Mouse (Mus musculus) embryo, embryonic 9.5 days (tissue): Measurements from ENCODE around the gene Emc3.

Source experiments
- DNase-seq: peaks from one replicate; pipeline ENCODE4 v3.0.0-alpha.2; 2017; ENCODE audit errors: extremely low spot score

Emc3 gene

GRCm38 (mm10) chr6:113495071-113495675 lies 36.3 kb downstream of the Emc3 start:
- DNase-seq = no peak

GRCm38 (mm10) chr6:113494258-113494788 lies 37.1 kb downstream of the Emc3 start:
- DNase-seq = peak; percentile 80

DNA sequence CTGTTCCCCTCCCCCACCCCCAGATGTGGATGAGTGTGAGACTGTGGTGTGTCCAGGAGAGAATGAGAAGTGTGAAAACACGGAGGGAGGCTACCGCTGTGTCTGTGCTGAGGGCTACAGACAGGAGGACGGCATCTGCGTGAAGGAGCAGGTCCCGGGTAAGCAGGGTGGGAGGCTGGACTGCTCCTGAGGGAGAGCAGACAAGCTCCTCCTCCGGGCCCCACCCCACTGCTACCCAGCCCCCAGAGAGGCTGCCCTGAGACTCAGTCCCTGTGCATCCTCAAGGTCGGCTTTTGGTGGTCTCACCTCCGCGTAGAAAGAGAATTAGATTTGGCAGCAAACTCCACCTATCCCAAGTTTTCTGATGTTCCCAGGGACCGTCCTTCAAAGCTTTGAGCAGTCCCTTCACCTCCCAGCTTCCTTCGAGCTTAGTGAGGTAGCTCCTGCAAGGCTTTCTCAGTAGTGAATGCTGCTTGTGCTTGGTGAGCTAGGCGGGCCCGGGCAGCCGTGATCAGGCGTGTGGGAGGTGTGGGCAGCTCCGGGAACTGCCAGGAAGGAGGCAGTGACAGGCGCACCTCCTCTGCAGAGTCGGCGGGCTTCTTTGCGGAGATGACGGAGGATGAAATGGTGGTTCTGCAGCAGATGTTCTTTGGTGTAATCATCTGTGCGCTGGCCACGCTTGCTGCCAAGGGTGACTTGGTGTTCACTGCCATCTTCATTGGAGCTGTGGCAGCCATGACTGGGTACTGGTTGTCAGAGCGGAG lies 39.2 kb downstream of the Emc3 start:
- no peak for DNase-seq

DNA sequence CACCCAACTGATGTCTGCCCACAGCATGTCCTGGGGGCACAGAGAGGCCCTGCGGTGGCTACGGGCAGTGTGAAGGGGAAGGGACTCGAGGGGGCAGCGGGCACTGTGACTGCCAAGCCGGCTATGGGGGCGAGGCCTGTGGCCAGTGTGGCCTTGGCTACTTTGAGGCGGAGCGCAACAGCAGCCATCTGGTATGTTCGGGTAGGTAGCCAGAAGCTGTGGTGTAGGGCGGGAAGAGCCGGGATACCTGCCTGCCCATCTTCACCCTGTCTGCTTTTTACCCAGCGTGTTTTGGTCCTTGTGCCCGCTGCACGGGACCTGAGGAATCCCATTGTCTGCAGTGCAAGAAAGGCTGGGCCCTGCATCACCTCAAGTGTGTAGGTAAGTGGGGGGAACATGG lies 42.0 kb downstream of the Emc3 start:
- no peak for DNase-seq

GRCm38 (mm10) chr6:113487125-113487576 lies 44.3 kb downstream of the Emc3 start:
- peak; percentile 23 for DNase-seq

DNA sequence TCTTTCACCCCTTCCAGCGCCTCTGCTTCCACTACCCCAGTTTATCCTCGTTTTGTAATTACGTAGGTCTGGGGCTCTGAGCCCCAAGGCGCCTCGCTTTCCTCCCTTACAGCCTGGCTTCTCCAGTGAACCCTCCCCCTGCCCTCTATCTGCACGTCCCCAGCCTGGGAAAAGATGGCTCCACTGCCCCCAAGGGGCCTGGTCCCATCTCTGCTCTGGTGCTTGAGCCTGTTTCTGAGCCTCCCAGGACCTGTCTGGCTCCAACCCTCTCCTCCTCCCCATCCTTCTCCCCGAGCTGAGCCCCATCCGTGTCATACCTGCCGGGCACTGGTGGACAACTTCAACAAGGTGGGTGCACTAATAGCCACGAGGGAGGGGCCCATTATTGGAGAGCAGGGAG lies 47.7 kb downstream of the Emc3 start:
- peak; percentile 35 for DNase-seq

- peak; percentile 90 for DNase-seq
Measured at GRCm38 (mm10) chr6:113483100-113483615, 48.3 kb downstream of the Emc3 start, which contains the start of gene Creld1. Creld1 (plus strand) TSS chr6:113483297.

GRCm38 (mm10) chr6:113482477-113483099 lies 48.9 kb downstream of the Emc3 start:
- DNase-seq = peak; percentile 25

- DNase-seq = no peak
Measured at GRCm38 (mm10) chr6:113480555-113481373, 50.7 kb downstream of the Emc3 start.

DNA sequence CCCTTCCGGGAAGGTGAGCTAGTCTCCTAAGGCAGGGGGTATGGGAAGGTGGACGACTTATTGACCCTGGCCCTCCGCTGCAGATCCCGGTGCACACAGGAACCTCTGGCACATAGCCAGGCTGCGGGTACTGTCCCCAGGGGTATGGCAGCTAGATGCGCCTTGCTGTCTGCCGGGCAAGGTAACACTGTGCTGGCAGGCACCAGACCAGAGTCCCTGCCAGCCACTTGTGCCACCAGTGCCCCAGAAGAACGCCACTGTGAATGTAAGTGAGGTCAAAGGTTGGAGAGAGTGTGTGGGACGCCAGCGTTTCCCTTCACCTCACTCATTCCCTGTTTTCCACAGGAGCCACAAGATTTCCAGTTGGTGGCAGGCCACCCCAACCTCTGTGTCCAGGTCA lies 52.5 kb downstream of the Emc3 start:
- DNase-seq = no peak

GRCm38 (mm10) chr6:113477353-113477752 lies 54.1 kb downstream of the Emc3 start:
- DNase-seq = no peak

DNA sequence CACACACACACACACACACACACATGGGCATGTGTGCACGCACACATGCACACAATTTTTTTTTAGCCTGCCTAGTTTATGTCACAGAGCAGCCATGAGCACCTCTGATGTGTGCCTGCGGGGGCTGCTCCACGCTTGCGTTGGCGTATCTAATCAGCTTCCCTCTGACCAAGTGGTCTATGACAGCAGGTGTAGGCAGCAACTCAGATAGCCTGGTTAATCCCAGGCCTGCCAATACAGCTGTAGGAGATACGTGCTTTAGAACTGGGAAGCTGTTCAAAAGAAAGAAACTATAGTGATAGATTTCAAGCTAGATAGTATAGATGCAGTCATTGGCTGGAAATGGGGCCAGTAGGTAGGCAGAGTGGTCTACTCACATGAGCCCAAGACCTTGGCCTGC lies 57.7 kb downstream of the Emc3 start:
- no peak for DNase-seq

DNA sequence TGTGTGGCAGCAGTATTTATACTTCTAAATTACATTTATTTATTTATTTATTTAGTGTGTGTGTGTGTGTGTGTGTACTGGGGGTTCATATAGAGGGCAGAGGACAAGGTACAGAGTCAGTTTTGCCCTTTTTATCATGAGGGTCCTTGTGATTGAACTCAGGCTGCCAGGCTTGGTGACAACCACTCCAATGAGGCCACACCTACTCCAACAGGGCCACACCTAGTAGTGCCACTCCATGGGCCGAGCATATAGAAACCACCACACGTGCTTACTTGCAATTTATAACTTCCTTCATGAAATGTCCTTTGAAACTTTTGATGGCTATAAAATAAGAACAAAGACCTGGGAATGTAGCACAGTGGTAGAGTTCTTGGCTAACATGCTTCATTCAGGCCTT lies 58.2 kb downstream of the Emc3 start:
- no peak for DNase-seq

GRCm38 (mm10) chr6:113472061-113472460 lies 59.4 kb downstream of the Emc3 start:
- no peak for DNase-seq

GRCm38 (mm10) chr6:113471297-113471936 lies 60.0 kb downstream of the Emc3 start, which contains the start of gene Il17rc:
Il17rc (plus strand) TSS chr6:113471427.
- DNase-seq = no peak

GRCm38 (mm10) chr6:113469432-113469831 lies 62.0 kb downstream of the Emc3 start:
- DNase-seq = peak; percentile 77

- DNase-seq = peak; percentile 74
Measured at GRCm38 (mm10) chr6:113469021-113469420, 62.4 kb downstream of the Emc3 start.

GRCm38 (mm10) chr6:113468512-113468911 lies 62.9 kb downstream of the Emc3 start:
- no peak for DNase-seq

GRCm38 (mm10) chr6:113465602-113466001 lies 65.8 kb downstream of the Emc3 start:
- DNase-seq = no peak
